Mouse (Mus musculus) heart, postnatal 36 days (tissue): ENCODE measurements around the gene Fthl17b. TPM values are rescaled to one million over a fixed set of nuclear protein-coding genes. Genes with fewer than 3 reads are reported as not detected.
"Not testable (repeated sequence)": the region's sequence is repeated elsewhere in the genome, so short reads cannot be mapped to it uniquely, and the experiment has no call there.

Source experiments
- DNase-seq, 2 experiments: peaks; one replicate each; pipeline ENCODE4 v3.0.0; 2021 to 2022
- intact Hi-C: fragments of 180-260 bp; cut with DNase I; formaldehyde crosslinking; loops from one replicate; pipeline ENCODE4 v1.15.1; 2025
- total RNA-seq, 2 experiments: library from RNA; stranded (reverse); gene quantifications; 2 replicates each; pipeline ENCODE4 v1.2.3; 2021

The Fthl17b gene
- total RNA-seq, result not detected

GRCm38 (mm10) chrX:8962875-8963274 lies at the start of gene Fthl17b:
Gene Fthl17b (minus strand): TSS chrX:8962975.
- intact Hi-C loops, DNase-seq: not testable (repeated sequence)

DNA sequence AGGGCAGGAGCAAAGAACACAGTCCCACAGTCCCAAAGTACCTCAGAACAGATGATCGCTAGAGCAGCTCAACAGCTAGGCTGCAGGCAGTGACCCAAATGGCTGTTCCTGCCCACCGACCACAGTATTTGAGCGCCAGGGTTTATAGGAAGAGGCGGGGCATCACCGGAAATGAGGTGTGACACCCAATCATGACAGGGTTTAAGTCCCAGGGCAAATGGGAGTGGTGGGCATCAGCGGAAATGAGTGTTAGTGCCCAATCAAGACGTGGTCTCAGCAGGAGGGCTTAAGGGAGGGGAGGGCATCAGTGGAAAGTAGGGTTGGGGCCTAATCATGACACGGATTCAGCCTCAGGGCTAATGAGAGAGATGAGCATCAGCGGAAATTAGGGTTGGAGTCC lies 23.9 kb upstream of the Fthl17b start, which contains the start of gene Fthl17d:
Gene Fthl17d (minus strand): TSS at position 101 of the 400 bp plus-strand sequence.
- intact Hi-C loops, DNase-seq: not testable (repeated sequence)

GRCm38 (mm10) chrX:8976459-8976858 lies 13.7 kb upstream of the Fthl17b start, which contains the start of gene Fthl17c:
Gene Fthl17c (minus strand): TSS chrX:8976559.
- DNase-seq, intact Hi-C loops: not testable (repeated sequence)

GRCm38 (mm10) chrX:8964618-8965017 lies 1.8 kb upstream of the Fthl17b start:
- DNase-seq, result peak in 1 of 2 experiments; percentile 14
- intact Hi-C loops, result not testable (repeated sequence)

DNA sequence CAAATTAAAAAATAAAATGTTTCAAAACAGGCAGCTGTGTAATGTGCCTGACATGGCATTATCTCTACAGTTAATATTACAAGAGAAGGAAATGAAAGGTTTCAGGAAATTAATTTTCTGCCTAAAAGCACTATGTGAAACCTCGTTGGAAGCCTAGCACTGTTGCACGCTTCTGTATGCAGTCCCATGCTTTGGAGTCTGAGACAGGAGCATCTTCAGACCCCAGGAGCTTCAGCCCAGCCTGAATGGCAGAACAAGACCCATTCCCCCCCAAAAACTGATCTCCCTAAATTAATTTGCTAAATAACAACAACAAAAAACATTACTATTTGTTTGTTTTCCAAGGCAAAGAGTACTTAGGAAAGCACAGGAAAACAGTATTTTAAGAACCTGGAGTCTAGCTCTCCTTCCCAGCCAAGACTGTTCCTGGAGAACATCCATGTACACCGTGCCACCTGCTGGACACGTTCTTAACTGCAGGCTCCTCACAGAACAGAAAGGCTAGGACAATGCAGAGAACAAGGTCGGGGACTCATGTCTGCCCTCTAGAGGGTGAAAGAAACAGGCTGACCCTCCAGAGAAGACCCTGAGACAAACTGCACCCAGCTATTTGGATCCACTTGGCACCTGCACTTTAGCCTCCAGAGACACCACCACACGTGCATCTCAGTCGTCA lies 14.5 kb downstream of the Fthl17b start:
- intact Hi-C loops, result loop anchor here (5.0 kb wide), 2 partner anchors 81 to 116 kb away; no protein-coding TSS in a partner anchor
- DNase-seq, result peak; percentile 73 to 80

- no peak for DNase-seq
- intact Hi-C loops, result no loop called here
Observed at GRCm38 (mm10) chrX:8944041-8944440, 18.7 kb downstream of the Fthl17b start.

DNA sequence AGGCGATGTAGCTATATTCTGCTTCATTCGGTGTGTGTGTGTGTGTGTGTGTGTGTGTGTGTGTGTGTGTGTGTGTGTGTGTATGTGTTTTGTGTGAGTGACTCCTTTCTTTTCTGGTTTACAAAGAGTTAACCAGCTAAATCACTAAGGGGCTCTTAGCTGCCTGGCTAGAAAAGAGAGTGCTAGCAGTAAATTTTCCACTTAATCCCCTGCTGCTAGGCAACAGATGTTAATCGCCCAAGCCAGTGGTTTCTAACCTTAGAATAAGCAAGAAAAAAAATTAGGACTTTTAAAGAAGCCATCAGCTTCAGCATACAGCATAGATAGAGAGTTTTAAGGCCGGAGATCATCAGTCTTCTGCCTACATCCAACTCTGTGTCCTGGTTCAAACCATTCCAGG lies 35.5 kb downstream of the Fthl17b start:
- DNase-seq, result no peak
- intact Hi-C loops, result no loop called here

GRCm38 (mm10) chrX:8921813-8922607 lies 40.8 kb downstream of the Fthl17b start:
- DNase-seq, result no peak
- intact Hi-C loops, result no loop called here

DNA sequence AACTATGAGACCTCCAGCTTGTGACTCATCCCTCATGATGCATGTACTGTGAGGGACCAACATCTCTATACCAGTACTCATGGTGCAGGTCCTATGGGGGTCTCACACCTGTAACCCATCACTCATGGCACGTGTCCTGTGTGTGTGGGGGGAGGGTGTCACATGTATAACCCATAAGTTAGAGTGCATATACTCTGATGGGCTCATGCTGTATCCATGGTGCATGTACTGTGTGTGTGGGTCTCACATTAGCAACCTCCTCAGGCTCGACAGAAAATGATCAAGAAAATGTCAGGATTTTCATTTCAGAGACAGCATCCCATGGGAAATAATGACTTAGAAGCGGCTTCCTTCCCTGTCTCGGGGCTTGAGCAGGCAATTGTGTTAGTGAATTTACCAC lies 41.7 kb downstream of the Fthl17b start:
- intact Hi-C loops, result no loop called here
- no peak for DNase-seq

Other genes with a start within 250 kb of the Fthl17b start
- gene Ssx9, start 214.5 kb downstream of the Fthl17b start, total RNA-seq, result not detected
- not detected for gene Ssxb5, start 159.3 kb downstream of the Fthl17b start, total RNA-seq
- gene Gm6592, start 119.0 kb downstream of the Fthl17b start, total RNA-seq, result not detected
- gene Gm5751, start 88.7 kb downstream of the Fthl17b start, total RNA-seq, result not detected
- gene B630019K06Rik, start 70.6 kb downstream of the Fthl17b start, total RNA-seq, result 1 to 10 TPM in 1 of 2 experiments, under 1 TPM in 1; 0.73 to 1.6 TPM
- gene Fthl17c, start 13.6 kb upstream of the Fthl17b start, total RNA-seq, result not detected
- not detected for gene Fthl17d, start 23.8 kb upstream of the Fthl17b start, total RNA-seq
- not detected for gene Fthl17e, start 70.5 kb upstream of the Fthl17b start, total RNA-seq
- not detected for gene Fthl17f, start 100.0 kb upstream of the Fthl17b start, total RNA-seq
- not detected for gene 4930402K13Rik, start 141.6 kb upstream of the Fthl17b start, total RNA-seq
- gene Lancl3, start 236.9 kb upstream of the Fthl17b start, total RNA-seq, result 1 to 10 TPM; 5.5 to 5.9 TPM